Mouse (Mus musculus) splenic B cell, adult 2 months (primary cell): Measurements from ENCODE around the gene Fto.

Experiments used
- DNase-seq: peaks from one replicate; pipeline ENCODE4 v3.0.0-alpha.2; 2011; ENCODE audit warnings: low read depth, low spot score
- H3K27me3 ChIP-seq: 2 replicates; pipeline ENCODE4 v1.6.1; 2012; ENCODE audit warnings: mild to moderate bottlenecking, low read length, moderate library complexity, mixed read lengths; ENCODE audit not compliant: control insufficient read depth, poor library complexity, insufficient read depth, severe bottlenecking
- H3K36me3 ChIP-seq: 2 replicates; pipeline ENCODE4 v1.6.1; 2012; ENCODE audit warnings: mild to moderate bottlenecking, low read length, moderate library complexity, mixed read lengths; ENCODE audit not compliant: control insufficient read depth, poor library complexity, insufficient read depth, severe bottlenecking

The Fto gene

DNA sequence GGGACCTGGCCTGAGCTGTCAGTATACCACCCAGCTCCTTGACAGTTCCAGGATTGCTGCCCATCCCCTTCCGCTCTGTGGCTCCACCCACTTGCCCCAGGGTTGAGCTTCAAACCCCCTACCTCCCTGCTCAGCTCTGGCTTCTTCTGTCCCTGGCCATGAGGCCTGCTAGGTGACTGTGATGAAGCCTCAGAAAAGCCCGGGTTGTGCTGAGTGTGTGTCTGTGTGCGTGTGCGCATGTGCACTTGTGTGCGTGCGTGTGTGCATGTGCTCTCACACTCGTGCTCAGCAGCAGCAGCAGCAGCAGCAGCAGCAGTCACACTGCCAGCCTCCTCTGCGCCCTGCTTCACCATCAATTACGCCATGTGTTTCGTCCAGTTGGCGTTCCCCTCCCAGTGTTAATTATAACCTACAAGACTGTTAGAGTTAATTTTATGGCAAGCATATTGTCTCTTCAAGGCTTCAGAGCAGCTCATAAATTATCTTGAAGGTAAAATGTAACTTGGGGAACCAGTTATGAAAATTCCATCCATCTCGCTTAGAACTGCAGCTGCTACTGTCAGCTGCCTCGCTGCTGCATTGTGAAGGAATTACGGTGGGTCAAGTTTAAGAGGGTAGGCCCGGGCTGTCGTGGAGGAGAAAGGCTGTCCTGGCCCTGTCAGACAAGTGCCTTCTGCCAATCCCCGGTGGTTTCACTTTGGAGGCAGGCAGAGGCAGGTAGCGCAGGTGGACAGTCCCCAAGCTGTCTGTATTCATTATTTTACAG, 219.5 kb downstream of the Fto start:
- Histone ChIP-seq H3K36me3 (no peaks in the 10 kb centered on the region), H3K27me3 (no peaks in the 10 kb centered on the region)
- no peak for DNase-seq

DNA sequence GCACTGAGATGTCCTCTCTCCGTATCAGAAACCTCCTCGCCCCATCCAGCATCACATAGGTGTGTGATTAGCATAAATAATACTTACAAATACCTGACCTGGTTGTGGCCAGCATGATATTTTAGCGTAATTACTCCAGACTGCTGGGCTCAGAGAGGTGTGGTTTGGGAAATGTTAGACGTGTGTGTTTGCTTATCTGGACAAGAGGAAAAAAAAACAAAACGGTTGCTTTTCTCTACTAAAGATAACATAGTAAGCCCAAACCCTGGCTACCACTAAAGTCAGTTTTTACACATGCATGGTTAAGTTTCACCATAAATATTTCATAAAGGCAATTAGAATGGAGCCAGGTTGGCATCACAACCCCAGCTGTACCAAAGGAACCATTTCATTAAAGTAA, 221.4 kb downstream of the Fto start:
- no peak for DNase-seq
- H3K36me3 ChIP-seq: no peaks in the 10 kb centered on the region
- H3K27me3 ChIP-seq: no peaks in the 10 kb centered on the region

- no peak for DNase-seq
- Histone ChIP-seq H3K36me3 (no peaks in the 10 kb centered on the region), H3K27me3 (no peaks in the 10 kb centered on the region)
Measured at GRCm38 (mm10) chr8:91538109-91538508, 224.8 kb downstream of the Fto start.

DNA sequence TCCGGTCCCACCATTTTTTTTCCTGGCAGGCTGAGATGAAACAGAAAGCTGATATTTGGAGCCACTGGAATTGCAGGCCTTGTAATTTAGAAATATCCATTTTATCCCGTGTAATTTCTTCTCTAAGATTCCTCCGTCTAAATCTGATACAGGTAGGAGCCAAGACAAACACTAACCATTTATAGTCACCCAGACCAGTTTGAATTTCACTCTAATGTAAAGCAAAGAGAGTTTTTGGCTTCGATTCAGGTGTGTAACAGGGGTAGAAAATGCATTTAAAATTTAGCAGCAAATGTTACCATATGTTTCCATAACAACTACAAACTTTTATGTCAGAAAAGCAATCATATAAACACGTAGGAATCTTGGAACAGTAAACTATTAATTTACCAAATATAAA, 225.6 kb downstream of the Fto start:
- no peaks in the 10 kb centered on the region for H3K36me3 ChIP-seq
- no peaks in the 10 kb centered on the region for H3K27me3 ChIP-seq
- no peak for DNase-seq

DNA sequence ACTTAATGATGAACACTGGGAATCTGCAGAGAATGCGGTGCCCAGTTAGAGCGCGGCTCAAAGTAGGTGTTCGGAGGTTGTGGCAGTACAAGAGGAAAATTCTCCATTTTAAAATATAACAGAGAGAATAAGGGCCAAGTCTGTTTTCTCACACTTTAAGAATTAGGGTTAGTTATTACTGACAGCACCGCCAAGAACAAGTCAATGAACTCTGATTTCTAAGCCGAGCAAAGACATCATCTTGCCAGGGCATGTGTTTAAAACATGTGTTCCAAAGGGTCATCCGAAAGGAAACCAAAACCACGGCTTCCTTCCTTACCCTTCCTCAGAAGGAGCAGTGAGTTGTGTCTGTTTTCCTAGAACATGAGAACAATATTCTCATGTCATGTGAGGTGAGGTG, 226.3 kb downstream of the Fto start:
- Histone ChIP-seq H3K27me3 (no peaks in the 10 kb centered on the region), H3K36me3 (no peaks in the 10 kb centered on the region)
- DNase-seq: no peak

GRCm38 (mm10) chr8:91541229-91541628, 227.9 kb downstream of the Fto start:
- DNase-seq: no peak
- Histone ChIP-seq H3K27me3 (no peaks in the 10 kb centered on the region), H3K36me3 (peaks cover 2% of the 10 kb centered on the region; the same call in 1 of the 2 replicates)

DNA sequence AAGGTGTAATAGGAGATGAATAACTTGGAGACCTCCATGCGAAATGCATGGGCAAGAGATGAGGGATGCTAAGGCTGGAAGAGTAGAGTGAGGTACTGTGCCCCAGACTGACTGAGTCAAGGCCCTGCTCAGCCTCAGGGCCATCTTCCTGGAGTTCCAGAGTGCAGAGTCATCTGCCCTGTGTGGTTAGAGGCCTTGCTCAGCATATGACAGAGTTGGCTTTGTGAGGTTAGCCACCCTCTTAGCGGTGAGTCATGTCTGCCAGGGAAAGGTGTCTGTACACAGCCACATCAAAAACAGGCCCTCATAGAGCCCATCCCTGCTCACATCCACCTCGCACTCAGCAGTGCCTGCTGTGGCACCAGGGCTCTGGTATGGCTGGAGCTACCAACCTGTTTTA, 232.2 kb downstream of the Fto start:
- Histone ChIP-seq H3K27me3 (no peaks in the 10 kb centered on the region), H3K36me3 (peaks cover 2% of the 10 kb centered on the region; the same call in 1 of the 2 replicates)
- DNase-seq: no peak

- DNase-seq: no peak
- Histone ChIP-seq H3K27me3 (no peaks in the 10 kb centered on the region), H3K36me3 (peaks cover 2% of the 10 kb centered on the region; the same call in 1 of the 2 replicates)
Measured at GRCm38 (mm10) chr8:91546599-91546998, 233.3 kb downstream of the Fto start.

GRCm38 (mm10) chr8:91550131-91550530, 236.8 kb downstream of the Fto start:
- Histone ChIP-seq H3K36me3 (peaks cover 2% of the 10 kb centered on the region; the same call in 1 of the 2 replicates), H3K27me3 (no peaks in the 10 kb centered on the region)
- DNase-seq: no peak

DNA sequence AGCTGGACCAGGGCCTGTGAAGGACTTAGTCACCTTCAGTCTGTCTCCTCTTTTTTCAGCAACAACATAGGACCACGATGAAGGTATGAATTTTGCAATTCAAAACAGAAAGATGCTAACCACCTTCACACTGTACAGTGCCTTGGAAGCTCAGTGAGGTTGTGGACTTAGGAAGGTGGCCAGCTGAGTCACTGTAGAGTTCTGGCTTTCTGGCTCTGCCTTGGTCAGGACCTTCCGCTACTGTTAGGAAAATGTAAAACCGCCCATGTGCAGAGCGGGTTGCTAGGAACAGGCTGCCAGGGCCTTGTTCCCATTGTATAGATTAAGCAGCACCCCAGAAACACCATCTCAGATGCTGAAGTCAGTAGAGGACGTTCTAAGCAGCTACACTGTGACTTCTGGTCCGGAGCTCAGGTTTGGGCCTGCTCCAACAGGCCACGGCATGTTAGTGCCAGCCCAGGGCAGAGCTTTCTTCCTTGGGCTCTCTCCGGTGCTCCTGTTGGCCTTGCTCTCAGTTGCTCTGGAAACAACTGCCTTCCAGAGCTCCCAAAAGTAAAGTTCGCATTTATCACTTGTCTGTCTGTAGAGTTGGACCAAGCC, 237.9 kb downstream of the Fto start:
- Histone ChIP-seq H3K36me3 (no peaks in the 10 kb centered on the region), H3K27me3 (no peaks in the 10 kb centered on the region)
- no peak for DNase-seq

DNA sequence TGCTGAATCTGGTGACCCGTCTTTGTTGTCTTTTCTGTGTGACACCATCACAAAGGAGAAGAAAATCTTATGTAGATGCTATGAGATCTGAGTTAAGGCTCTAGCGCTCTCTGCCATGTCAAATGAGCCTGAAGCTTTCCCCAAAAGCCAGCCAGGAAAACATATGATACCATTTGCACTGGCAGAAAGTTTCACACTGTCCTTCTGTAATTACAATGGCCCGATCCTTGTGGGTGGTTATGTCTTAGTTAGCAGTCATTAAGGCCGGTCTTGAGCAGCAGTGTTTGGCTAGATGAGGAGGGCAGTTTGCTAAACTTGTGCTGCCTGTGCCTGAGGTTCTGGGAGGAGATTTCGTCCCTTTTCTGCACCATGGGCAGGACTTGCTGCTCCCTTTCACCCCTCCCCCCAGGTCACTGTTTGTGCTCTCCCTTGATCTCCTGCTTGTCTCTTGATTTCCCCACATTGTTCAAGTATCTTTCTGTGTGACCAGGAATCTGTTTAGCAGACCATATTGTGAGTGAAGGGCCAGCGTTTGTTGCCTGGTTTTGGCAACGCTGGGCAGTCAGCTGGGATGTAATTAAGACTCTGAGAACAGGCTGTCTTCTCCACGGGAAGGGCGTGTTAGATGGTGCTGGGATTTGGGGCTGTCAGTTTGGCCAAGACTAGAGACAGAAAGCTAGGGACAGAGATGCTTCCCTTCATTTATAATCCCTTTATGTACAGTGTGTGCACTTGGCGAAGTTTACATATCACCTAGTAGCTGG, 238.6 kb downstream of the Fto start:
- Histone ChIP-seq H3K27me3 (no peaks in the 10 kb centered on the region), H3K36me3 (no peaks in the 10 kb centered on the region)
- DNase-seq: no peak

GRCm38 (mm10) chr8:91552635-91553034, 239.3 kb downstream of the Fto start:
- Histone ChIP-seq H3K27me3 (no peaks in the 10 kb centered on the region), H3K36me3 (no peaks in the 10 kb centered on the region)
- no peak for DNase-seq

DNA sequence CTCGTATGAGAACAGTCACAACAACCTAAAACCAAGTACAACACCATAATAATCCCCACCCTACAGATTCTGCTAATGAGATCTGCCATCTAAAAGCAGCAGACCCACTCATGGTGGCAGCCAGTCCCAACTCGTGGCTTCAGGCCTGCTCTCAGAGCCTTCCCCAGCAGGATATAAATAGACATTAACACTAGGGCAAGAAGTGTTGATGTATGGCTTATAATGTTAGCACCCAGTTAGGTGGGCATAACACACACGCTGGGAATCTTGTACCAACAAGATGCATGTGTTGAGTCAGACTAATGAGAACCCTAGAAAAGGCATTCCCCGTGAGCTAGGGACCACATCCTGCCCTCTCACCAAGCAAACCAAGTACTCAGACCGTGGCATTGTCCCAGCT, 240.1 kb downstream of the Fto start:
- Histone ChIP-seq H3K36me3 (no peaks in the 10 kb centered on the region), H3K27me3 (no peaks in the 10 kb centered on the region)
- no peak for DNase-seq

GRCm38 (mm10) chr8:91557041-91557587, 243.8 kb downstream of the Fto start:
- H3K36me3 ChIP-seq: peaks cover 1% of the 10 kb centered on the region; the same call in 1 of the 2 replicates
- no peaks in the 10 kb centered on the region; the same call in 1 of the 2 replicates for H3K27me3 ChIP-seq
- DNase-seq: no peak

DNA sequence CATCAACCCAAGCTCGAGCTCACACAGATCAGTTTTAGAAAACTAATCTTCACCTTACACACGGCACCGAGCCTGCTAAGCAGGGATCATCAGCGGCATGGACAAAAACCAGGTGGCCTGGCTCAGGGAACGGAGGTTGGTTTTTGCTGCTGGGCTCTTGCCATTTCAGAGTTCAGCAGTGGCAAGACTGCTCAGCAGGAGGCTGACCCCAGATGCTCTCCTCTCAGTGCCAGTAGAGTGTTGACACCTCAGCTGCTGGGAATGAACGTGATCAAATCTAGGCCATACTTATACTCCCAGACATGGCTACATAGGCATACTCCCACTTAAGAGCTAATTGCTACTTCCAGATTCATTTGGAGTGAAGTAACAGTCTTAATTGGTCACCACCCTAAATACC, 245.1 kb downstream of the Fto start:
- H3K27me3 ChIP-seq: no peaks in the 10 kb centered on the region; the same call in 1 of the 2 replicates

More for the DNA sequence above, 245.1 kb downstream of the Fto start:
- peaks cover 1% of the 10 kb centered on the region; the same call in 1 of the 2 replicates for H3K36me3 ChIP-seq
- no peak for DNase-seq
